Mouse (Mus musculus) cerebellum, adult 18-20 months (tissue): ENCODE results near the gene Grb10.

Experiments
- DNase-seq, 2 experiments: peaks; one replicate each; pipeline ENCODE4 v3.0.0; 2021

The Grb10 gene

DNA sequence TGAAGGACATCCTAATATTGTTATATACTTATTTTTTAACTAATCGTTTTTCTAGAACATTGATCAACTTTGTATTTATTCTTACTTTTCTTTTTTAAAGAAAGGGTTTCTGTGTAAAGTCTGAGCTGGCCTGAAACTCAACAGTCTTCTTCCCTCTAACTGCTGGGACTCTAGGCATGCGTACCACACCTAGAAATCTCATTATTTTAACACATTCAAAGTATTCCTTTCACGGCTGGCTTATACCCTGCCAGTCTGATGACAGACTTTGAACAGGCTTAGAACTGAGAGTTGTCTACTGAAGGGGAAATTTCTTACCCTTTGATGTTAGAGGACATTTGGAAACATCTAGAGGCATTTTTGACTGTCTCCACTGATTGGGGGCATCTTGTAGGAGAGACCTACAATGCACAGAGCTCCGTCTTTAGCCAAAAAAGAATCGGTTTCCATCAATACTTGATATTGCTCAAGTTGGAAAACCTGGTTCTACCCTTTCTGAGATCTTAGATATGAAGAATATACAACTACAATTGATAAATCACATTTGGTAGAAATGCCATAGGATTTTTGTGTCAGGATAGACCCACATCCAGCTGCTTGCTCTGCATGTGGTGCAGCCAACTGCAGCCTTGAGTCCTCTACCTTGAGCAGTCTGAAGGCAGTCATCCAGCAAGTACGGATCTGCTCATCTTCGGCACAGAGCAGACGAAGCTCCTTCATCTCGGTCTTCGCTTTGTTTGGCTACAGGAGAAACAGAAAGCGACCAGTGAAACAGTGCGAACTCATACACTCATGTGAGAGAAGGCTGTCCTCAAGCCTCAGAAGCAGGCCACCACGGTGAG, 95.0 kb downstream of the Grb10 start:
- no peak for DNase-seq

DNA sequence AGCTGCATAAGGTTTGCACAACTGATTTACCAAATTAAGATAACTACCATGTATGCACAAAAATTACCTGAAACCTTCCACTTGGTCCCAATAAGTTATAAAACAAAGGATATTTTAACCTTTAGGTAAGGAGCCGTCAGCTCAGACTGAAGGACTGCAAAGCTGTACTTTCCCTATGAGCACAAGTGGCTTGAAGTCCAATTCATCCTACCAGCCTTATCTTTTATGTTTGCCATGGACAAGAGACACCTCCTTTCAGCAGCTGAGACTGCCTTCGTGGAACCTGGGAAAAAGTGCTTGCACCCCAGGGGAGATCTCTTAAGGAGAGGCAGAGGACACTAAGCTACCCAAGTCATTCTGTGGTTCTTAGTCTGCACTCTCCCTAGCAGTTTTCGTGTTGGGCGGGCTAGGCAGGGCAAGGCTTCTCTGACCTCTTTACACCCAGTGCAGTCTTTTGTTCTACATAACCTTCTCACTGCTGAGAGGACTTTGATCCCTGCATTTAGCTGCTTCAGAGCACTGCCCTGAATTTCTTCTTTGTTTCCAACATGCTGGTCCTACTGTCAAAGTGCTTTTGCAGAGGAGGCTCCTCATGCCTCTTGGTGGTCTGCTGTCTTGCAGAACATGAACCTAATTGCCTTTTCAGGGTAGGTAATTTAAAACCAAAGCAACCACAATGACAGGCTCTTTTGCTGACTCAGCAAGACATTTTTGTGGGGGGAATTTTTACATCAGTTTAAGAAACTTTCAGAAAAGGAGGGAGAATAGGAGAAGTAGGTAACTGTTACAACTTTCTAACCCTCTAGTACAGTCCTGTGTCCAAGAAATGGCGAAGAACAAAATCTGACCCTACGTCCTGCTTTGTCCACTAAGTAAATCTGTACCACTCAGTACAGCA, 95.9 kb downstream of the Grb10 start:
- DNase-seq, result no peak

DNA sequence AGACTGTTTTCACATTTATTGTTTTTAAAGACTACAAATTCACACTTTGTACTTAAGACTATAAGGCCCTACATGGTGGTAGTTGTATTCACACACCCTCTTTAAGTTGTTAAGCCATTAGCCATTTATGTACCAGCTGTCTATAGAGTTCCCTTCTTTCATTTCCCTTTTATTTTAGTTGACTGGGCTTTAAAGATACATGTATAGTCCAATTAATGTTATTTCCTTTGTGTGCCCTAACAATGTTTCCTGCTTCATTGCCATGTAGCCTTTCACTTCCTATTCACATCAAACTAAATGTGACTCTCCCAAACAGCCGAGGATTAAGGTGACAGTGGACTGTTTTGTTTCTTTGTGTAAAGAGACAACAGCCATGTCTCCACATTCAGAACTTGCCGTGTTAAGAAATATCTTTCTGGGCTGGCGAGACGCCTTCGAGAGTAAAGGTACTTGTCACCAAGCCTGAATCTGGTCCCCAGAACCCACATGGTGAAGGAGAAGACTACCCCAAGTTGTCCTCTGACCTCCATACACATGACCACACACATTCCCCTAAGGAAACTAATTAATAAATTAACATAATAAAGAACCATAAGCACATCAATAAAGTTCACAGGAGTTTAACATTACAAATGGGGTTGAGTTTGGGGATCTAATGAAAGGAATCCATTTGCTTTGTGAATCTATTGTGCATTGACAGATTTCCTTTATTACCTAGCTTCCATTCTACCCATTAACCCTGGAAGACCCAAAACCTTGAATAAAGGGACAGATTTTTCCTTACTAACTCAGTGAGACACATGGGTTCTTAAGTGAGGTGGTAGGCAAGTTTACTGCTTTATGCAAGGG, 97.4 kb downstream of the Grb10 start:
- no peak for DNase-seq

DNA sequence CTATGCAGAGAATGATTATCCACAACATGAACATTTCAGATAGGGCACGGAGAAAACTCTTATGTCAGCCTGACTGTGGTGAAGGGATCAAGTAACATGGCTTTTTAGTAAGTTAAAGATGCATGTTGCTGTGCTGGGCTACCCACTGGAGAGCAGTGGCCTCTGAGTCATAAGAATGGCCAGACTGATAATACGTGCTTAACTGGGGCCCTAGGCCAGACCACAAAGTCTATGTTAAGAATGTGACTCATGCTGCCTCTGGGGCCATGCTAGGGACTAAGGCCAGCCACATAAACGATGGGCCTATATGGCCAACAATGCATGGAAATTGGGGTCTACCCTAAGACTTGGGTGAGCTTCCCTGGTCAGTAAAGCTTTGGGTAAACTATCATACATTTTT, 98.9 kb downstream of the Grb10 start:
- DNase-seq, result no peak

DNA sequence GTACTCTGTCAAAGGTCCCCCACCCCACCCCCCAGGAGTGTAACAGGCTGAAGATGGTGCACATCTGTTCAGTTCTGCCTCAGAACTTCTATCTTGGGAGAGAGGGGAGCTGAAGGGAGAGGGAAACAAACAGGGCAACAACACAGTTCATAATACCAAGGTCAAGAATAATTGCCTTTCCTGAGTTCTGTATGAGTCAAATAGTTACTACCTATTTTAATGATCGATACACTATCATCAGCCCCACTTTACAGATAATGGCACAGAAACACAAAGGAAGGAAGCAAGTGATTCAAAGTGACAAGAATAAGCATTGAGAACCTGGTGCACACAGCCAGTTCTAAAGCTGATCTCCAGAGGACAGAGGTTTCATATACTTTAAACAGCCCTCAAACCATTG, 99.9 kb downstream of the Grb10 start:
- DNase-seq, result no peak

DNA sequence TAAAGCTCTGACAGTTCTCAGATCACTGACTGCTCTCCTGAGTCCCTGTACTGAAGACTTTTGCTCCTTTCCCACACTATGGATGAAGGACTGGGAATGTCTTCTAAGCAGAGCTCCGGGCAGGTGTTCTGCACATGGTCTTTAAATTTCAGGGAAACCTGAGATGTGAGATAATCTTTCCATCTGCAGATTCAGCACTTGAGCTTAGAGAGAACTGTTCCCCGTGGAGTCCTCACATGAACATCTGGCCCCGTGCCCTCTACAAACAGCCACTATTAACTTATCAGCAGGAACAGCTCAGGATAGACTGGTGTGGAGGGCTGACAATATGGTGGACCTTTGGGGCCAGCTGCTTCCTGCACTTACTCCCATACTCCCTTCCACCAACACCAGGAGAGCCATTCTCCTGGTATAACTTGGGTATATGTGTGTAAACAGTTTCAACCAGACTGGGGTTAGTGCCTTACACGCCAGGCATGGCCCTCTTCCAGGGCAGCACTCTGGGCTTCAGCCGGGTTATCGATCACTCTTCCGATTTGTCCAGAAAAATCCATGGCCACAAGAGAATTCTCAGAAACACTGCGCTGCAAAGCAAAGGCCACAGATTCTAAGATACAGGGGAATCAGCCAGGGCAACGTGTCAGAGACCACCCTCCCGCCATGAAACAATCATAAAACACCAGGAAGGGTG, 101.0 kb downstream of the Grb10 start:
- DNase-seq, result no peak

DNA sequence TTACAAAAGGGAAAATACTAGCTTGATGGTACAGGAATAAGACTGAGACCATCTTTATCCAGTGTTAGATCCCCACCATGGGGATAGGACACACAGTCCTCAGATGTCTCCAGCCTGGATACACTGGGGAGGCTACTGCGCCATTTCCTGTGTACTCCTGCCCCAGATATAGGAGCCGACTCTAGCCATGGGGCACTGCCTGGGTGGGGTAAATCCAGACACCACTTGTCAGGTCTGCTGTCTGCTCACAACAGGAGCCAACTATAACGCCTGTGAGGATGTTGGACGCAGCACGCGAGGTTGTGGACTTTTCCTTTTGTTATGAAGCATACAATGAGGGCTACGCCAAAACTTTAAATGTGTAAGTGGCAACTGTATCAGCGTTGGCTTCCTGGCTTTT, 103.7 kb downstream of the Grb10 start:
- DNase-seq, result no peak

DNA sequence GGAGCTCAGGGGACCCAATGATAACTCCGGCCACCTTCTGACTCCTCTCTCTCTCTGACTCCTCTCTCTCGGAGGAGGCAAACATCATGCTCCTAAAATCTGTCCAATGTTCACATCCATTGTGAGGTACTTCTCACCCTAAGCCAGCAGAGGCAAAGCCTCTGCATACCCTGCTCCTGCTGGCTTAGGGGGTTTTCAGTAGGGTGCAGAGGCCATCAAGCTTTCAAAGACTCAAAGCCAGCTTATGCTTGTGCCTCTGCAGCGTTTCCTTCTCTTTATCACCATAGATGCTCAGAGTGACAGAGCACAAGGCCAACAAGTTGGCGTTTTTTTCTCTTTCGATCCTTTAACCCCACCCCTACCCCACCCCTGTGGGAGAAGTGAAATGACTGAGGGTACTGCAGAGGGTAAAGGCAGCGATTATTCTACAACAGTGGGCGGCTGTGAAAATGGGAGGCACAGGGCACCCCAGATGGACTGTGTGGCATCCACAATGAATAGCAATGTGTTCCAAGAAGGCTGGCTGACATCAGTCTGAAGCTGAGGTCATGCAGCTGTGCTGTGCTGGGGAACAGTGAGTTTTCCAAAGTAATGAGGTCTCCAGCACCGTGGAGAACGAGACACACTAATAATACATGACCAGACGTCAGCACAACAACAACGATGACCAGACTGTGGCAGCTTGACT, 106.2 kb downstream of the Grb10 start:
- peak in 1 of 2 experiments; percentile 18 for DNase-seq

DNA sequence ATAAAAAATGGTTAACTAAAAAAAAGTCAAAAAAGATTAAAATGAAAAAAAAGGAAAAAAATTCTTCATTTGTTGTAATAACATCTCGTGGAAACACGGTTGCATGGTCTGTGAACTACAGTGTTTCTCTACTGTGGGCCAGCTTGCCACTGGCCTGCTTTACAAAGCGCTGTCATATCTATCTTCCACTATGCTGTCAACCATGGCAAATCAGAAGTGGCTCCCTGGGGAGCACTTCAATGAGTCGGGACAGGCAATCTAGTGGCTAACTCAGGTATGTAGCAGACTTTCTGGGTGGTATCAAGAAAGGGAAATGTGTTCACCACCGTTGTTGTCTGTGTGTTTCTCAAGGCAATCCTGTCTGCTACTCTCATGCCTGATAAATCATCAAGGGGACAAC, 106.8 kb downstream of the Grb10 start:
- no peak for DNase-seq

DNA sequence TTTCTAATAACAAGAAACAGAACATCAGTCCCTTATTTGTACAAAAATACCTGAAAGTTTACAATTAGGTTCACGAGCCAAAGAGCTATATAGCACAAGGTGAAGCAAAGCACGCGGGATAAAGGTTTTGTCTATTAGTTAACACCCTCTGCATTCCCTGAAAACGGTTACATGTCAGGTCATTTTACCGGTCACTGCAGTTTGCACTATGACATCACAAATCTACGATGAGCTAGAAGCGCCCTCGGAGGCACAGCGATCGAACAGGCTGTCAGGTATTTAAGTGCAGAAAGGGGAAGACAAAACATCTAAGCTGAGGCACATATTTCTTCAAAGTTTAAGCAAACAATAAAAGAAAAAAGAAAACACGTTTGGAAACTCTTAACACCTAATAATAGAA, 108.0 kb downstream of the Grb10 start:
- no peak for DNase-seq

DNA sequence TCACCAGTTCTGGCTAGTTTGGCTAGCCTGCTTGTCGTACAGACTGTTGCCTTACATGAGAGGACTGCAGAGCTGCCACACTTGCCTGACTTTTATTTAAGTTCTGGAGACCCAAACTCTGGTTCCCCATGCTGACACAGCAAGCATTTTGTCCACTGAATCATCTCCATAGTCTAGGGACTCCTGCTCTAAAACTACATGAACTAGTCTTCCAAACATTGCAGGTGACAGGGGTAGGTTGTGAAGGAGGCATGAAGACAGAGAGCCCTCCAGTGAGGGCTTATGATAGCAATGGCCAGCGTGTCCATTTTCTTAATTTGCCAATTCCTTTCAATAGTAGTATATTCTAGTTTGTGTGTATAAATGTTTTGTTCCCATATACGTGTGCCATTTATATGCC, 109.4 kb downstream of the Grb10 start:
- no peak for DNase-seq

DNA sequence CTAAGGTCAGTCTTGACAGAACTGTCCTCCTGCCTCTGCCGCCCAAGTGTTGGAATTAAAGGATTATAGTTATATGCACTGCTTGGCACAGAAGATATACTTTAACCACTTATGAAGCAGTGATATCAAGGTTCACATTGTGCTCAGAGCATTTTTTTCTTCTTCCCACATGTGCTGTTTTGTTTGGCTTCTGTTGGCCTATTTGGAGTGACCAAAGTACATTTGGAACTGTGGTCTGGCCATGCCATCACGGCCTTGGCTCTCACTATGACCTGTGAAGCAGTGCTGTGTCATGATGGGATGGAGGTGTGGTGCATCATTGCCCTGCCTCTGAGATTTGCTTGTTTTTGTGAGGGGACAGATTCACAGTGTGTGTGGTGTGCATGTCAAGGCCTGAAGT, 109.9 kb downstream of the Grb10 start:
- DNase-seq, result no peak

DNA sequence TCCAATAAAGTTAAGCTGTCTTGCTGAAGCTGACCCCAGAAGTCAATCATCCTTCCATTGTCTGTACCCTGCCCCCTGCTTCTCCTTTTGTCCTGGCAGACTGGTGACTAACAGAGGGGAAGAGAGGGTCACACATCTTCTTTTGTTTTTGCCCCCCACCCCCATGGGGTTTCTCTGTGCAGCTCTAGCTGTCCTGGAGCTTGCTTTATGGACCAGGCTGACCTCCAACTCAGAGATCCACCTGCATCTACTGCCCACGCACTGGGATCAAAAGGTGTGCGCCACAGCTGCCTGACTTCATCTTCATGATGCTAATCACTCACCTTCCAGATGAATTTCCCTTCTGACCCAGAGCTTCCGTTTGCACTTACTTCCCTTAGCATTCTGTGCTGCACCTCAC, 114.6 kb downstream of the Grb10 start:
- no peak for DNase-seq

DNA sequence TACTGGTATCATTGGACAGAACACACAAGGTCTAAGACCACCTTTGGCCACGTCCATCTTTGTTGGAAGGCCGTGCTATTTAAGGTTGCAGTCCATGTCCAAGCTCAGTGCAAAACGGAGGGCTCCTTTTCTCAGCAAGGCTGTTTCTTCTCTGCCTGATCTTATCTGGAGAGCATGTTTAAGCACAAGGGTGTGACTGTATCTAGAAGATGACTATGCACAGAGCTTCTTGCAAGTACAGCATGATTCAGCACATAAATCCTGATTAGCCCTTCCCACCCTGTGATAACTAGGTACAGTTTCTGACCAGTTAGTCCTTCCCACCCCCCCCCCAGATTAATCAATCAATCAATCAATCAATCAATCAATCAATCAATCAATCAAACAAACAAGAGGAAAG, 115.1 kb downstream of the Grb10 start:
- DNase-seq, result no peak

DNA sequence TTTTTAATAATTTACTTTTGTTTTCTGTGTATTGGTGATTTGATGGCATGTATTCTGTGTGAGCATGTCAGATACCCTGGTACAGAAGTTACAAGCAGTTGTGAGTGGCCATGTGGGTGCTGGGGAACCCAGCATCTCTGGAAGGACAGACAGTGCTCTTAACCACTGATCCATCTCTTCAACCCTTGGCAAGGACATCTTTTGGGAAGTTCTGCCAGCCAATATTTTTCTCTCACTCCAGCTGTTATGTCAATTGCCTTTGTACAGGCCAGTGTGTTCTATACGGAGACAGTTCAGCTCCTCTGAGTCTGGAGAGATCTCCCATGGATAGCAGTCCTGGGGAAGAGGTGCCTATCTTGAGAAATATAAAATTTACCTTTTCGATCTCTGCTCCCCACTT, 116.4 kb downstream of the Grb10 start:
- DNase-seq, result no peak

DNA sequence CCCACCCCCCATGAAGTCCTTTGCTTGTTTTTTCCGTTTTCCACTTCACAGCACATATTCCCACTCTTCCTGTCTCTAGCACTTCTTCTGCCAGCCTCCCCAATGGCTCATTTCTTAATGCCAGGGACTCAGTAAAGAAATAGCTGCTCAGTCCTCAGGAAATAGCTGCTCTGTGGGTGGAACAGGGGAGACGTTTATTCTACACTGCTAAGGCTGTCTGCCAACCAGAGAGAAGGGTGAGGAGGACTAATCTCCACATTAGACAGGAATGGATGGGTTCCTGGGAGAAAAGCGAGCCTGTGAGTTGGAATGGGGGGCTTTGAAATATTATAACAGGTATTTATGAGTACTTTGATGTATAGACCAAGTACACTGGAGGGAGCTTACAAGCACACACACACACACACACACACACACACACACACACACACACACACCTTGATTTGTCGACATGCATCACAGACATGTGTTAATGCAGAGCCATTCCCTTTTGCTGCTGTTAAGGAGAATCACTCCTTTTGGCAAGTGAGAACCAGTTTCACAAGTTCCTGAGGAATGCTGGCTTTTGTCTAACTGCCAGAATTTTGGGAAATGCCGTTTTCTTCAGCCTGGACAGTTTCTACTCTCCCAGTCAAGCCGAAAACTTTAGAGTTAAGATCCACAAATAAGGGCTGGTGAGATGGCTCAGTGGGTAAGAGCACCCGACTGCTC, 130.6 kb downstream of the Grb10 start:
- no peak for DNase-seq

DNA sequence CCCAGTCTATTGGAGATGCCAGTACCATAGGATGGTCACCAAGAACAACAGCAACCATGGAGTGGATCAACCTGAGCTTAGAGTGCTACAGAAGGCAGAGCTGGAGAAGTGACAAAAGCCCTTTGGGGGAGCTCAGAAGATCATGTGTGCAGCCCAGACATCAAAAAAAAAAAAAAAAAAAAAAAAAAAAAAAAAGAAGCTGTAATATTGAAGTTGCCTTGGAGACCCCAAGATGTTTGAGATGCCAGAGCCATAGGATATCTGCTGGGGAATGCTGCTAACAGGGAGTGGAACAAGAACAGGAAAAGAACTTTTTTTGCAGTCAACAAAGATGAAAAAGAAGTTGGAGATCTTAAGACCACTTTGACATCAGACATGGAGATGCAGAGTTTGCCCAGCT, 133.0 kb downstream of the Grb10 start:
- no peak for DNase-seq

DNA sequence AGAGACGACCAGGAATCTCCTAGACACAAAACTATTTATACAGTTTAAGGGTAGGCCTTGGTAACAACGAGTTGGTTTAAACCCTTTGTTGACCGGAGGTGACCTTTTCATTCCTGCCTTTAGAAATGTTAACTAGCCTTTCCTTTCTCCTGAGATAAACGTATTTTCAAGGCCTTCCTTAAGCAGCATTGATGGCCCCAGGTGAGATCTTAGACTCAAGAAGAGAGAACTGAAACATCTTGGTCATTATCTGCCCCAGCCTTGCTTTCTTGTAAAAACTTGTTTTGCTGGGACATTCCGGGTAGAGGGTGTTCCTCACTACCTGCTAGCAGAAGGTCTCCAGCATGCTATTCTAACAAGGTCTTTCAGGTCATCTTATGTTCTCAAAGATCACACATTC, 133.5 kb downstream of the Grb10 start:
- no peak for DNase-seq

DNA sequence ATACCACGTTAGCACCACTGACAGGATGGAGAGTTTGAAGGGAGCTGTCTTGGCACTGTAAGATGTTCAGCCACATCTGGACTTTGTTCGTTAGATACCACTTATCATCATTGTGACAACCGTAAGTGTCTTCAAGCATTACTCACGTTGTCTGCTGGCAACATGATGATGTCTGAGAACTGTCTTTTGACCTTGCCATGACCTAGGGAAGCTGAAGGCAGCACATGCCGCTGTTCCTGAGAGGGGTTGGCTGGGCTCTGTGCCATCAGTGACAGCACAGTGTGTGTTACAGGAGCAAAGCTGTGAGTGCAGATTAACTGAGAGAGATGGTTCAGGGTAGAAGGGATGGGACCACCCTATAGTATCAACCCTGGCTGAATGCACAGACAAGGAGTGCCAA, 137.0 kb downstream of the Grb10 start:
- no peak for DNase-seq

DNA sequence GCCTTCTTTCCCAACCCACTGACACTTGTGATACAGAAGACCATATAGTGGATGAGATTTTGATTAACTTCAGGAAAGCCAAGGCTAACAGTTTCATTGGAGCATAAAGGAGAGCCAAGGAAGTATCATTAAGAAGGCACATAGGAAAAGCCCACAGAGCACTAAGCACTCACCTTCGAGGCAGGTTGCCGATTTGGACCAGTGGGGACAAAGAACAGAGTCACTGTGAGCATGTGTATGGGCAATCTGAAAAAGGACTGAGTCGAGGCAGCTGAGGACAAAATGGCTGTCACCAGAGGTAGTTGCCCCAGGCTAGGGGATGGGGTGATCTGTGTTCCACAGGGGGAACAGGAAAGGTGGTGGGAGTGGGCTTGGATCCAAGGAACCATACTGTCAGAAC, 140.0 kb downstream of the Grb10 start:
- DNase-seq, result no peak

DNA sequence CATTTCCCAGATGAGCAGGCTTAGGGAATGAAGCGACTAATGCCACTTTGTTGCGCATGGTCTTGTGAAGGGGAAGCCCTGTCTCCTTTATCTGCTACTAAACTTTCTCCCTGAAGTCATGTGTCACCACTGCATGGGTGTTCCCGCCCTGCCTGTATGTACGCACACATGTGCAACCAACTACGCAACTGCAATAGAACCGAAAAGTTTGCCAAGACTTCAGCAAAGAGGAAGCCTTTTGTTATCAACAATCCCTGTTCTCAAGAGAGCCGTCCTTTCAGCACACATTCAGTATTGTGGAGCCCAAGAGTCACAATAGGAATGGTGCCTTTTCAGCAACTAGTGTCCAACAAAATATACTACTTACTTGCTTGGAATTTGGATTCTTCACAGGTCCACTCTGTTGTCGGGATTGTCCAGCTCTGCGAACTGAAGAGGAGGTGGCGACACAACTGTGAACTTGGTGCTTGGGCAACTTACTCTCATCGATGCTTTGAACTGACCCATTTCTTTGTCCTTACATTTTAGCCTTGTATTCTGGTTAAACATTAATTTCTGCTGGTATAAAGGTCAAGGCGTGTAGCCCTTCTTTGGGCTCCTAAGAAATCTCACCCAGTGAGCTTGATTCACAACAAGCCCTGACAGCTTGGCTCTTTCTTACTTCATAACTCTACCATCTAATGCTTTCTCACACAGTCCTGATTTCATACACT, 140.7 kb downstream of the Grb10 start, which contains the start of gene Ddc:
Gene Ddc (minus strand): TSS at position 500 of the 713 bp plus-strand sequence.
- no peak for DNase-seq
